Mouse (Mus musculus) T-helper 1 cell (primary cell): ENCODE measurements around the gene Det1.

Experiments
- in situ Hi-C: fragments of 300-600 bp; cut with MboI, MseI; formaldehyde crosslinking; loops from one replicate; pipeline ENCODE4 v1.15.1; 2025; ENCODE audit warnings: high pct_unique_total_duplicates

Gene Det1

GRCm38 (mm10) chr7:78846737-78847434, at the start of gene Det1:
Det1 (minus strand) TSS chr7:78847263.
- in situ Hi-C loops = loop anchor here (25.0 kb wide), 1 partner anchor 1710 kb away; no protein-coding TSS in a partner anchor

- in situ Hi-C loops = loop anchor here (10.0 kb wide), 1 partner anchor 1519 kb away; no protein-coding TSS in a partner anchor
These were observed 48.7 kb upstream of the Det1 start, which contains the start of gene Aen for GRCm38 (mm10) chr7:78895653-78896333. Aen (plus strand) TSS chr7:78895854.

- in situ Hi-C loops = loop anchor here (10.0 kb wide), 1 partner anchor 1520 kb away; no protein-coding TSS in a partner anchor
These were observed 48.1 kb upstream of the Det1 start for GRCm38 (mm10) chr7:78895021-78895652.

- in situ Hi-C loops = loop anchor here (5.0 to 10.0 kb wide), 2 partner anchors 102 to 1521 kb away; no protein-coding TSS in a partner anchor
These were observed 46.9 kb upstream of the Det1 start for GRCm38 (mm10) chr7:78893917-78894316.

GRCm38 (mm10) chr7:78890641-78891040, 43.6 kb upstream of the Det1 start:
- in situ Hi-C loops = loop anchor here (5.0 to 10.0 kb wide), 2 partner anchors 98 to 1524 kb away; no protein-coding TSS in a partner anchor

- in situ Hi-C loops = loop anchor here (10.0 kb wide), 2 partner anchors 313 to 1093 kb away; no protein-coding TSS in a partner anchor
These were observed 40.4 kb upstream of the Det1 start for GRCm38 (mm10) chr7:78887431-78887842.

GRCm38 (mm10) chr7:78886496-78886895, 39.4 kb upstream of the Det1 start:
- in situ Hi-C loops = loop anchor here (10.0 kb wide), 2 partner anchors 312 to 1092 kb away; no protein-coding TSS in a partner anchor

GRCm38 (mm10) chr7:78885404-78885803, 38.3 kb upstream of the Det1 start:
- in situ Hi-C loops = loop anchor here (10.0 kb wide), 2 partner anchors 311 to 1091 kb away; no protein-coding TSS in a partner anchor

GRCm38 (mm10) chr7:78884139-78884538, 37.1 kb upstream of the Det1 start:
- in situ Hi-C loops = loop anchor here (5.0 to 10.0 kb wide), 3 partner anchors 42 to 1089 kb away; no protein-coding TSS in a partner anchor

GRCm38 (mm10) chr7:78883726-78884060, 36.6 kb upstream of the Det1 start:
- in situ Hi-C loops = loop anchor here (5.0 to 10.0 kb wide), 3 partner anchors 41 to 1089 kb away; no protein-coding TSS in a partner anchor

- in situ Hi-C loops = loop anchor here (5.0 to 10.0 kb wide), 3 partner anchors 41 to 1088 kb away; no protein-coding TSS in a partner anchor
These were observed 36.1 kb upstream of the Det1 start for GRCm38 (mm10) chr7:78883016-78883725.

GRCm38 (mm10) chr7:78882469-78882837, 35.4 kb upstream of the Det1 start:
- in situ Hi-C loops = loop anchor here (5.0 to 10.0 kb wide), 3 partner anchors 40 to 1088 kb away; no protein-coding TSS in a partner anchor

GRCm38 (mm10) chr7:78881607-78882468, 34.8 kb upstream of the Det1 start:
- in situ Hi-C loops = loop anchor here (5.0 to 10.0 kb wide), 3 partner anchors 40 to 1087 kb away; no protein-coding TSS in a partner anchor

GRCm38 (mm10) chr7:78872831-78873230, 25.8 kb upstream of the Det1 start:
- in situ Hi-C loops = no loop called here

- in situ Hi-C loops = no loop called here
These were observed 25.3 kb upstream of the Det1 start for GRCm38 (mm10) chr7:78872366-78872765.

GRCm38 (mm10) chr7:78868731-78869130, 21.7 kb upstream of the Det1 start:
- in situ Hi-C loops = no loop called here

GRCm38 (mm10) chr7:78865212-78865949, 18.3 kb upstream of the Det1 start:
- in situ Hi-C loops = no loop called here

GRCm38 (mm10) chr7:78864446-78864802, 17.4 kb upstream of the Det1 start:
- in situ Hi-C loops = no loop called here

- in situ Hi-C loops = no loop called here
These were observed 16.9 kb upstream of the Det1 start for GRCm38 (mm10) chr7:78863796-78864445.
